Mouse (Mus musculus) cerebellum, postnatal 36 days (tissue): ENCODE measurements at regions not wholly inside any gene's neighbourhood (a gene's known extent, or its start where the extent isn't known, plus 50 kb on each side); places are given as distances from the start of the nearest gene placed in this dataset.
A peak's percentile ranks its signal among the peaks of the same experiment; 100 is the strongest.

Experiments used
- DNase-seq, 2 experiments: peaks; one replicate each; pipeline ENCODE4 v3.0.0; 2021 to 2022; ENCODE audit warnings: mixed read lengths in 2 of 2

- no peak for DNase-seq
Observed at GRCm38 (mm10) chr1:50622870-50623607, 277.4 kb upstream of the Tmeff2 start.

GRCm38 (mm10) chr1:50629000-50629399 lies 271.4 kb upstream of the Tmeff2 start:
- no peak for DNase-seq

GRCm38 (mm10) chr1:50629473-50630071 lies 270.9 kb upstream of the Tmeff2 start:
- peak; percentile 4 to 7 for DNase-seq

- no peak for DNase-seq
Observed at GRCm38 (mm10) chr1:50637992-50638391, 262.5 kb upstream of the Tmeff2 start.

GRCm38 (mm10) chr1:50646931-50647674 lies 253.3 kb upstream of the Tmeff2 start:
- no peak for DNase-seq

- DNase-seq = no peak
Observed at GRCm38 (mm10) chr1:50651974-50652665, 248.3 kb upstream of the Tmeff2 start.

GRCm38 (mm10) chr1:50665139-50665538 lies 235.3 kb upstream of the Tmeff2 start:
- no peak for DNase-seq

- DNase-seq = no peak
Observed at GRCm38 (mm10) chr1:50682971-50683370, 217.5 kb upstream of the Tmeff2 start.

GRCm38 (mm10) chr1:50685361-50685760 lies 215.1 kb upstream of the Tmeff2 start:
- DNase-seq = no peak

- peak in 1 of 2 experiments; percentile 1 for DNase-seq
Observed at GRCm38 (mm10) chr1:50696916-50697315, 203.5 kb upstream of the Tmeff2 start.

GRCm38 (mm10) chr1:50697333-50698216 lies 202.9 kb upstream of the Tmeff2 start:
- DNase-seq = no peak

GRCm38 (mm10) chr1:50704639-50705038 lies 195.8 kb upstream of the Tmeff2 start:
- no peak for DNase-seq

- DNase-seq = no peak
Observed at GRCm38 (mm10) chr1:50745049-50745448, 155.4 kb upstream of the Tmeff2 start.

- DNase-seq = no peak
Observed at GRCm38 (mm10) chr1:50770211-50770610, 130.2 kb upstream of the Tmeff2 start.

- DNase-seq = no peak
Observed at GRCm38 (mm10) chr1:50795264-50795663, 105.2 kb upstream of the Tmeff2 start.

GRCm38 (mm10) chr1:50798166-50798565 lies 102.3 kb upstream of the Tmeff2 start:
- no peak for DNase-seq

- DNase-seq = no peak
Observed at GRCm38 (mm10) chr1:50806321-50806720, 94.1 kb upstream of the Tmeff2 start.

- DNase-seq = no peak
Observed at GRCm38 (mm10) chr1:50806821-50807220, 93.6 kb upstream of the Tmeff2 start.

- DNase-seq = no peak
Observed at GRCm38 (mm10) chr1:50831663-50832062, 68.8 kb upstream of the Tmeff2 start.

GRCm38 (mm10) chr1:50836123-50836522 lies 64.3 kb upstream of the Tmeff2 start:
- no peak for DNase-seq

GRCm38 (mm10) chr1:50847156-50847555 lies 53.3 kb upstream of the Tmeff2 start:
- DNase-seq = no peak
